Mouse (Mus musculus) intestine, embryonic 15.5 days (tissue): ENCODE measurements at regions not wholly inside any gene's neighbourhood (a gene's known extent, or its start where the extent isn't known, plus 50 kb on each side); places are given as distances from the start of the nearest gene placed in this dataset.

Experiments used
- ATAC-seq: fragments of 200-750 bp; cut with Nextera tagmentation; 2 replicates; pipeline ENCODE4 v1.8.0; 2017; ENCODE audit warnings: moderate TSS enrichment, moderate library complexity
- H3K27ac ChIP-seq: fragments of 300-500 bp; sonication (generic); 2 replicates; pipeline ENCODE4 v1.5.1; 2015; ENCODE audit warnings: mild to moderate bottlenecking, inconsistent platforms
- H3K27me3 ChIP-seq: fragments of 300-500 bp; sonication (generic); replicated peaks from 2 replicates; pipeline ENCODE4 v1.6.1; 2015; ENCODE audit warnings: inconsistent platforms
- H3K36me3 ChIP-seq: fragments of 300-500 bp; sonication (generic); 2 replicates; pipeline ENCODE4 v1.6.1; 2015; ENCODE audit warnings: inconsistent platforms
- H3K4me1 ChIP-seq: fragments of 300-500 bp; sonication (generic); replicated peaks from 2 replicates; pipeline ENCODE4 v1.6.1; 2015; ENCODE audit warnings: inconsistent platforms
- H3K4me2 ChIP-seq: fragments of 300-500 bp; sonication (generic); replicated peaks from 2 replicates; pipeline ENCODE4 v1.6.1; 2015; ENCODE audit warnings: mild to moderate bottlenecking, inconsistent platforms
- H3K4me3 ChIP-seq: fragments of 300-500 bp; sonication (generic); replicated peaks from 2 replicates; pipeline ENCODE4 v1.5.1; 2015; ENCODE audit warnings: inconsistent platforms
- H3K9ac ChIP-seq: fragments of 300-500 bp; sonication (generic); 2 replicates; pipeline ENCODE4 v1.6.1; 2015; ENCODE audit warnings: inconsistent platforms
- H3K9me3 ChIP-seq: fragments of 300-500 bp; sonication (generic); 2 replicates; pipeline ENCODE4 v1.6.1; 2016; ENCODE audit warnings: inconsistent platforms
- WGBS: fragments of 180-500 bp; shearing (Covaris S2); methylation state at CpG from one replicate; pipeline ENCODE4 v1.1.7; 2015; 5-methylcytosine and 5-hydroxymethylcytosine counted together

GRCm38 (mm10) chr13:33721851-33722250 lies 60.6 kb downstream of the Serpinb6d start:
- H3K27me3 ChIP-seq: no peaks in the 10 kb centered on the region
- no peaks in the 10 kb centered on the region for H3K9me3 ChIP-seq
- H3K4me2 ChIP-seq: no peak overlapping the region
- H3K36me3 ChIP-seq: no peaks in the 10 kb centered on the region
- H3K4me3 ChIP-seq: no peak overlapping the region
- no peak overlapping the region for H3K27ac ChIP-seq
- ATAC-seq: no peak
- no peak overlapping the region for H3K9ac ChIP-seq
- H3K4me1 ChIP-seq: no peaks in the 10 kb centered on the region

- Histone ChIP-seq H3K9me3 (no peaks in the 10 kb centered on the region), H3K27ac (0 out of 2 replicates have a peak overlapping the region, but pooled peaks have one; percentile 0), H3K4me1 (no peaks in the 10 kb centered on the region), H3K27me3 (no peaks in the 10 kb centered on the region), H3K4me2 (peak overlapping the region; percentile 61), H3K9ac (no peak overlapping the region), H3K36me3 (no peaks in the 10 kb centered on the region), H3K4me3 (peak overlapping the region; percentile 25)
- peak; percentile 85 for ATAC-seq
- 31% methylated on average over 18 of the region's 18 CpGs for WGBS
Measured at GRCm38 (mm10) chr13:33762293-33763125, 80.7 kb downstream of the Serpinb6e start.

- no peaks in the 10 kb centered on the region for H3K4me1 ChIP-seq
- no peak overlapping the region for H3K27ac ChIP-seq
- WGBS: 87% methylated on average over 14 of the region's 14 CpGs
Measured at GRCm38 (mm10) chr13:33763295-33763916, 79.8 kb downstream of the Serpinb6e start.

More at GRCm38 (mm10) chr13:33763295-33763916, 79.8 kb downstream of the Serpinb6e start:
- H3K4me2 ChIP-seq: no peak overlapping the region
- H3K27me3 ChIP-seq: no peaks in the 10 kb centered on the region
- no peaks in the 10 kb centered on the region for H3K9me3 ChIP-seq
- no peak for ATAC-seq
- H3K36me3 ChIP-seq: no peaks in the 10 kb centered on the region
- no peak overlapping the region for H3K9ac ChIP-seq
- H3K4me3 ChIP-seq: no peak overlapping the region
